Comparison of ENCODE assay signal across 10 mouse cellular contexts in the genomic region with DNA sequence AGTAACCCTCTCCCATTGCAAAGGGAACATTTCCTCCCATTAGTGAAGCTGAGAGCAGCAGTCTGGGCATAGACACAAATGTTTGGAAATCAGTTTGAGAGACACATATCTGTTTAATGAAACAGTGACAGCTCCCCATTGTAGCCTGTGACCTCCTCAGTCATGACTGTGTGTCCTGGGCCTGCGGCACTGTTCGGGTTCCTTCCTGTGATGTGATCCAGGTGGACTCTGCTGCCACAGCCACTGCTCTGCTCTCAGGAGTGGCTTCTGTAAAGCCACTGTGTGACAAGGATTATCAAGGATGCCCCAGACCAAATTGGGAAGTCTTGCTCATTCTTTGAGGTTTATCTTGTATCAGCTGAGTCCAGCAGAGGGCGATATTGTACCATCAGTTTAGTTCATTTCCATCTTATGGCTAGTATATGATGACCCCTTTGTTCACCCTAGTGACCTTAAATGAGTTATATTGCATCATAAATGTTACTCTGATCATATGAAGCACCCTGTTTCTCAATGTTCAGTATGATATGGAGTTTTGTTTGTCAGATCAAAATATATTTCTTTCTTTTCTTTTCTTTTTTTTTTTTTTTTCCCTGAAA. TPM values are rescaled to one million over a fixed set of nuclear protein-coding genes. Genes with fewer than 3 reads are reported as not detected.
DNase-seq lines count a peak whose midpoint lies in the region; ATAC-seq and TF ChIP-seq lines count a peak whose summit lies in the region.
"Had no signal": no experiment of that assay in that cellular context is flagged by ENCODE, and none has a peak within 500 bp of the region (broad histone marks: within the 10 kb centered on the region; RNA-seq: fewer than 3 reads in every experiment).

No protein-coding gene starts in this region.

- TF ChIP-seq POLR2A in brain, embryonic 14.5 days (IDR thresholded peaks at IDR 0.05; ENCODE audit: borderline replicate concordance, extremely low read depth, insufficient read depth, insufficient read length, poor library complexity, severe bottlenecking) = no peak

- 48% methylated on average over 3 of the region's 3 CpGs for WGBS in kidney, embryonic 14.5 days
- 49% methylated on average over 3 of the region's 3 CpGs for WGBS in midbrain, embryonic 14.5 days

- H3K27ac ChIP-seq in kidney, embryonic 14.5 days (ENCODE audit: low read depth, low read length) = no peak overlapping the region
- no peak overlapping the region for H3K27ac ChIP-seq in midbrain, embryonic 14.5 days (replicated peaks; ENCODE audit: low read depth, low read length)
- H3K27ac ChIP-seq: embryonic facial prominence, embryonic 13.5 days had no signal

- no peak for ATAC-seq in kidney, embryonic 14.5 days (ENCODE audit: low FRiP score, low TSS enrichment)
- ATAC-seq in midbrain, embryonic 14.5 days (ENCODE audit: low FRiP score, low TSS enrichment) = peak; percentile 43; the same call in 1 of the 2 replicates

- H3K4me3 ChIP-seq in kidney, embryonic 14.5 days (ENCODE audit: low read length) = no peak overlapping the region
- H3K4me3 ChIP-seq in midbrain, embryonic 14.5 days (replicated peaks; ENCODE audit: low read depth, low read length) = no peak overlapping the region
- H3K4me3 ChIP-seq: embryonic facial prominence, embryonic 13.5 days; myocyte had no signal

- no peak overlapping the region for H3K4me2 ChIP-seq in kidney, embryonic 14.5 days (replicated peaks; ENCODE audit: low read depth, low read length)
- H3K4me2 ChIP-seq in midbrain, embryonic 14.5 days (ENCODE audit: low read length) = no peak overlapping the region
- H3K4me2 ChIP-seq: embryonic facial prominence, embryonic 13.5 days had no signal

- no peaks in the 10 kb centered on the region for H3K9me3 ChIP-seq in kidney, embryonic 14.5 days (ENCODE audit: control insufficient read depth, low read length)
- no peaks in the 10 kb centered on the region for H3K9me3 ChIP-seq in midbrain, embryonic 14.5 days (ENCODE audit: control insufficient read depth, low read length)
- H3K9me3 ChIP-seq: embryonic facial prominence, embryonic 13.5 days had no signal

- H3K36me3 ChIP-seq in kidney, embryonic 14.5 days (ENCODE audit: control insufficient read depth, insufficient read depth, low read length) = peaks cover 64% of the 10 kb centered on the region
- H3K36me3 ChIP-seq in midbrain, embryonic 14.5 days (ENCODE audit: control insufficient read depth, insufficient read depth, low read length) = peaks cover 74% of the 10 kb centered on the region
- 0 out of 2 replicates have a peak, but pooled peaks cover 3% of the 10 kb centered on the region for H3K36me3 ChIP-seq in splenic B cell, adult 2 months (ENCODE audit: control insufficient read depth, insufficient read depth, low read length, poor library complexity, severe bottlenecking)

- no peaks in the 10 kb centered on the region for H3K4me1 ChIP-seq in kidney, embryonic 14.5 days (ENCODE audit: control insufficient read depth, insufficient read depth, low read length)
- H3K4me1 ChIP-seq in midbrain, embryonic 14.5 days (ENCODE audit: control insufficient read depth, insufficient read depth, low read length) = no peaks in the 10 kb centered on the region
- H3K4me1 ChIP-seq: embryonic facial prominence, embryonic 13.5 days had no signal

- peak; percentile 19 for DNase-seq in kidney, adult 11 months
- DNase-seq in brain, embryonic 14.5 days (ENCODE audit: low read depth) = peak; percentile 84
- peak; percentile 25 for DNase-seq in fibroblast of lung, adult 2 months (ENCODE audit: low read depth)
- peak; percentile 91 for DNase-seq in induced T-regulatory cell, adult 2 months (ENCODE audit: low read depth)
- DNase-seq in left cerebral cortex, postnatal 25 days (ENCODE audit: low spot score in 2 of 2) = peak; percentile 65 to 72
- DNase-seq in midbrain, embryonic 14.5 days = peak; percentile 89
- peak; percentile 91 for DNase-seq in splenic B cell, adult 2 months (ENCODE audit: low read depth, low spot score)

- no peak overlapping the region for H3K9ac ChIP-seq in kidney, embryonic 14.5 days (ENCODE audit: low read depth, low read length)
- no peak overlapping the region for H3K9ac ChIP-seq in midbrain, embryonic 14.5 days (replicated peaks; ENCODE audit: low read length)
- H3K9ac ChIP-seq: embryonic facial prominence, embryonic 13.5 days had no signal

- intact Hi-C loops in left cerebral cortex, postnatal 25 days (cut with DNase I) = loop anchor here (1.0 to 5.0 kb wide), 2 partner anchors 188 to 275 kb away; no protein-coding TSS in a partner anchor

- H3K27me3 ChIP-seq in kidney, embryonic 14.5 days (ENCODE audit: control insufficient read depth, insufficient read depth, low read length) = no peaks in the 10 kb centered on the region
- no peaks in the 10 kb centered on the region for H3K27me3 ChIP-seq in midbrain, embryonic 14.5 days (ENCODE audit: control insufficient read depth, insufficient read depth, low read length)
- no peaks in the 10 kb centered on the region for H3K27me3 ChIP-seq in splenic B cell, adult 2 months (ENCODE audit: control insufficient read depth, insufficient read depth, low read length, poor library complexity, severe bottlenecking)
- H3K27me3 ChIP-seq: embryonic facial prominence, embryonic 13.5 days had no signal

- TF ChIP-seq CTCF in brain, embryonic 14.5 days (IDR thresholded peaks at IDR 0.05; ENCODE audit: borderline replicate concordance, extremely low read depth, insufficient read depth, insufficient read length) = peak; percentile 51; the same call in 1 of the 2 replicates

RNA-seq across cellular contexts. Expression of a gene that starts 13.4 kb away (rescaled TPM):
- 38.5 and 39.9 TPM in 2 replicates for polyA plus RNA-seq in kidney, embryonic 14.5 days (2014; fragmentation: Nextera tagmentation; extraction: Ambion mirVana)
- polyA plus RNA-seq in brain, embryonic 14.5 days (2012; rRNA removed) = 15.5 and 17.6 TPM in 2 replicates
- total RNA-seq in left cerebral cortex, postnatal 25 days (2021) = 10 to 100 TPM; 25.9 to 26.5 TPM
- 40.1 and 46.2 TPM in 2 replicates for polyA plus RNA-seq in midbrain, embryonic 14.5 days (2014; fragmentation: Nextera tagmentation; extraction: Ambion mirVana)

RNA-seq across cellular contexts. Expression of a gene that starts 13.7 kb away (rescaled TPM):
- polyA plus RNA-seq in kidney, embryonic 14.5 days (2014; fragmentation: Nextera tagmentation; extraction: Ambion mirVana) = 19.9 and 27.1 TPM in 2 replicates
- polyA plus RNA-seq in brain, embryonic 14.5 days (2012; rRNA removed) = 11.6 and 12.6 TPM in 2 replicates
- total RNA-seq in left cerebral cortex, postnatal 25 days (2021) = 10 to 100 TPM; 16.0 to 19.6 TPM
- polyA plus RNA-seq in midbrain, embryonic 14.5 days (2014; fragmentation: Nextera tagmentation; extraction: Ambion mirVana) = 11.2 and 14.3 TPM in 2 replicates

RNA-seq across cellular contexts. Expression of a gene that starts 45.7 kb away (rescaled TPM):
- polyA plus RNA-seq in kidney, embryonic 14.5 days (2014; fragmentation: Nextera tagmentation; extraction: Ambion mirVana) = 22.0 and 34.5 TPM in 2 replicates
- 46.2 and 56.9 TPM in 2 replicates for polyA plus RNA-seq in brain, embryonic 14.5 days (2012; rRNA removed)
- 10 to 100 TPM; 37.9 to 40.3 TPM for total RNA-seq in left cerebral cortex, postnatal 25 days (2021)
- polyA plus RNA-seq in midbrain, embryonic 14.5 days (2014; fragmentation: Nextera tagmentation; extraction: Ambion mirVana) = 156 and 185 TPM in 2 replicates

Comparison
In these comparisons a context has a peak if more than half of its experiments do, and no peak if none do; other contexts are left out.
1. DNase-seq: peak in every context shown above with its lines; median percentile 91 in induced T-regulatory cell, adult 2 months; 91 in splenic B cell, adult 2 months; 89 in midbrain, embryonic 14.5 days; 84 in brain, embryonic 14.5 days; 68 in left cerebral cortex, postnatal 25 days; 25 in fibroblast of lung, adult 2 months; 19 in kidney, adult 11 months.